Mouse (Mus musculus) G1E (cell line): Measurements from ENCODE around the gene Tmem229b.

Experiments used
- CTCF ChIP-seq: IDR thresholded peaks from 2 replicates; pipeline ENCODE4 v1.5.1; 2012; ENCODE audit warnings: low read depth, low read length, inconsistent platforms, mixed read lengths
- GATA1 ChIP-seq: IDR thresholded peaks from 2 replicates; pipeline ENCODE4 v1.6.1; 2012; ENCODE audit warnings: borderline replicate concordance, low read length, inconsistent platforms, mixed read lengths

- TF ChIP-seq CTCF = no peak
- TF ChIP-seq GATA1 = no peak
Observed at GRCm38 (mm10) chr12:79052073-79052472, 44.6 kb upstream of the Tmem229b start.
